Mouse (Mus musculus) embryo, embryonic 10 days (tissue): ENCODE measurements around the gene Etl4.

Experiments
- DNase-seq: peaks from one replicate; pipeline ENCODE4 v3.0.0-alpha.2; 2015; ENCODE audit warnings: low spot score

Gene Etl4

DNA sequence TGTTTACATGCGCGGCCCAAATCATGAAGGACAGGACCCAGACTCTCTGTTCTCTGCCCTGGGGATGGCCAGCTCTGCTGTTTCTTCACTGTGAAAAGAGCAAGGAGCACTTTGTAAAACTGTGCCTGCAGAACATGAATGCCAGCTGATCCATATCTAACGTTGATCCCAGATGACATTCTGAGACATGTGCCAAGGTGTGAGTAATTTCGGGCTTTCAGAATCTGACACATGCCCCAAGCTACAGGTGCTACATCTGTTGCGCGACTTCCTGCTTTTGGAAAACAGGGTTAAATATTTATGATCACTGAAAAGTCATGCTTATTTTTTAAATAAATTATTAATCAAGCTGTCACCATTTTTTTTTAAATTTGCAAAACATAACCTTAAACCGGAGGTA, 801.0 kb downstream of the Etl4 start:
- DNase-seq: no peak

DNA sequence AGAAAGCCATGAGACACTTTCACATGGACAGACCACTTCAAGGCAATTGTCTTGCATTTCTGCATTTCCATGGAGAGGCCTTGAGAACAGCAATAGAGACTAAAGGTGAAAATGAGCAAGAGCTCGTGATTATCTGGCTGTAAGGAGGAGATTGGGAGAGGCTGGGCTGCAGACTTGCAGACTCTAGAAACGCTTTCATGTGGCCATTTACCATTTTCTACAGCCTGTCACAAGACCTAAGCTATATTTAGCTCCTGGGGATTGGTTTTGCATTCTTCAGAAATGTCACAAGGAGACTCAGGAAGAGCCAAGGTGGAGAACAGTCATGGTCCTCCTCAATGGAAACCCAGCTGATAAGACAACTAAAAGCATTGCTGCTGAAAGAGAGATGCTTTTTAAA, 801.4 kb downstream of the Etl4 start:
- DNase-seq: no peak

DNA sequence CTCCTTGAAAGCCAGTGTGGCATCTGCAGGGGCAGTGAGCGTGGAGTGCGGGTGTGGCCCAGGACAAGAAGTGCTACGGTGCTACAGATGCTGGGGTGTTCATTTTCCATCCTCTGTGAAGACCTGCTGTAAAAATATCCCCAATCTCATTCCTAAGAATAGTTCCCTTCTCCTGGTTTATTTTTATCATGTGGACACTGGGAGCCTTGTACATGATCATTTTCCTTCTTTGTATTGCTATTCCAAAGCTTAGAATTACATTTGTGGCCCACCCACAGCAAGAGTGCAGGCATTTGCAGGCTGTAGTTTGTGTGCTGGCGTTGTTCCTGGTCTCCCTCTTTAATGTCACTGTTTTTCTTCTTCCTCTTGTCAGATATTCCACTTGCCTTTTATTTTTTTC, 809.5 kb downstream of the Etl4 start:
- DNase-seq: no peak

DNA sequence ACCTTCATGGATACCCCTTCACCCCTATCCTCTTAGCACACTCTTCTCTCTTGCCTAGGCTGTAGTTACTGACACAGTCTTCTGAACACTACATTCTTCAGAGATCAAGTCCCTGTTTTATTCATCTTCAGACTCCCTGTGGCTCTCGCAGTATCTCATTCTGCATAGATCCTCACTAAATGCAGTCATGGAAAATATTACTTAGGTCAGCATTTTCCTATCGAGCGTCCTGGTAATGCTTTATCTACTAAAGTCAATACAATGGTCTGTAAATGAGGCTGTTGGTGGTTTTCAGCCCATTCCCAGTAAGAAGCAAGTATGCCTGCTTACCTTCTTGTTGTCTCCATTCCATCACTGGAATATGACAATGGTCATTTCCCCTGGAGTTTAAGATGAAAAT, 811.5 kb downstream of the Etl4 start:
- DNase-seq: no peak

DNA sequence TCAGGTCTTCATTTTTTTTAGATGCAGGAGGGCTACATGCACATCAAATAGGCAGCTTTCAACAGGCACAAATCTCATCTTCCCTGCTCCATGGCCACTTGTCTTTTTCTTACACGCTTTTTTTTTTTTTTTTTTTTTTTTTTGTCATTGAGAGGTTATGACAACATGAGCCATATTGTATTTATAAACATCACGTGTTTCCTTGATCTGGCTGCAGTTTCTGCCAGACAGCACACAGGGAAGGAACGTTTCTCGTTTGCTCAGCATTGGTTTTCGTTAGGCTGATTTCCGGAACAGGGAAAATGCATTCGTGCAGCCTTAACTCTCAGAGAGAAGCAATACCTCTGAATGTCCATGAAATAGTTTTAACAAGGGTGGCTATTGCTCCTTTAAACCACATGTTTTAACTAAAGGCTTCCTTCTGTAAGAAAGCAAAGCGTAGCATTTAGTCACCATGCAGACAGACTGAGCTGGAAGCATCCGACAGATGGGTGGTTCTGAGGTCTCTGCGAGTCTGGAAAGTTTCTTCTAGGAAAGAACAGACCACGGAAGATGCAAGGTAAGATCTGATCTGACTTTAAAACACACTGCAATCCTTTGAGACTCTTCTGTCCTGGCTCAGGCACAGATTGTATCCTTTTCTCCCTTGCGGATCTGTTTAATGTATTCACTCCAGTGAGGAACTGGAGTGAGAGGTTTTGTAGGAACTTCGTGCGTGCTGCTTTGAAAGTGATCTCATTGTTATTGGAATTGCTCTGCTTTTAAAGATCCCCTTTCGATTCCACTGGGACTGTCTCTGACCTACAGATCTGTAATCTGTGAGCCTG, 812.8 kb downstream of the Etl4 start:
- peak; percentile 45 for DNase-seq

DNA sequence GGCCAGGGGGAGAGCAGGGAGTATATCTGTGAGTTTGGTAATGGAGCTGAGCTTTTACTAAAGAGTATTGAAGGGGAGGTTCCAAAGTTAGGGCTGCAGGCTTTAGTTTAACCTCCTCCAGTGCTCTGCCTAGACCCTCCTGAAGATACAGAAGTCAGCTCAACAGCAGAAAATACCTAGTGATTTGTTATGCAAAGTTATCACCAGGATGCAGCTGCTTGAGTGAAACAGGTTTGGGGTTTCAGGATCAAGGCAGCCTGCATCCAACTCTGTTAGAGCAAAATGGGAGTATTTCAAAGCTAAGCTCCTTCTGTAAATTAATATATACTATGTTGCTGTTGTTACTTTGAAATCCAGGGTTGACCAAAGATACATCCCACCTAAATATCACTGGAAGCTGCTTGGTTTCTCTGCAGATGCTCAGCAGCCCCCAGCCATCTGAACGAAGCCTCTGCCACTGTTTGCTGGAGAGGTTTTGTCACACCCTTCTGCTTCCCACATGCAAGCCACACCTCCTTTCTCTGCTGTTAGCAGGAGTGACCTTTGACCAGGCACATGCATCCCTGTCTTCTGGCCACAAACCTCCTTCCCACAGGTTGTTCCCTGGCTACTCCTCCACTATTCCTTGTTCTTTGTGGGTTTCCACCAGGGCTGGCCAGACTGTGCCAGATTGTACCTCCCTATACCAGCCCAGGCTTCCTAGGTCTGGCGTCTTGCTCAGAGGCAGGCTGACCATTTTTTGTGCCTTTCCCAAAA, 814.6 kb downstream of the Etl4 start:
- peak; percentile 60 for DNase-seq

DNA sequence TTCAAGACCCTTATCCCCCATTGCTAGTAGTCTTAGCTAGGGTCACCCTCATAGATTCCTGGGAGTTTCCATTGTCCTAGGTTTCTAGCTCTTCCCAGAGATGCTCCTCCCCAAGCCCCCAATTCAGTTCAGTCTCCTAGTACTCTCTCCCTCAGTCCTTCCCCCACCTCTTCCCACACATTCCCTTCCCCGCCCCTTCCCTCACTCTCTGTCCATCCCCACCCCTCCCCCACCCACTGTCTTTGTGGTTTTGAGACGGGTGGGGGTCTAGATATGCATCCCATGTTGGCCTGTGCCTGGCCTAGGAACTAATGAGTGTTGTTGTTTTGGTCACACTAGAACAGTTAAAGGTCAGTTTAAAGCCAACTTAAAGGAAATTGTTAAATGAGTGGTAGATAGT, 817.4 kb downstream of the Etl4 start:
- no peak for DNase-seq

DNA sequence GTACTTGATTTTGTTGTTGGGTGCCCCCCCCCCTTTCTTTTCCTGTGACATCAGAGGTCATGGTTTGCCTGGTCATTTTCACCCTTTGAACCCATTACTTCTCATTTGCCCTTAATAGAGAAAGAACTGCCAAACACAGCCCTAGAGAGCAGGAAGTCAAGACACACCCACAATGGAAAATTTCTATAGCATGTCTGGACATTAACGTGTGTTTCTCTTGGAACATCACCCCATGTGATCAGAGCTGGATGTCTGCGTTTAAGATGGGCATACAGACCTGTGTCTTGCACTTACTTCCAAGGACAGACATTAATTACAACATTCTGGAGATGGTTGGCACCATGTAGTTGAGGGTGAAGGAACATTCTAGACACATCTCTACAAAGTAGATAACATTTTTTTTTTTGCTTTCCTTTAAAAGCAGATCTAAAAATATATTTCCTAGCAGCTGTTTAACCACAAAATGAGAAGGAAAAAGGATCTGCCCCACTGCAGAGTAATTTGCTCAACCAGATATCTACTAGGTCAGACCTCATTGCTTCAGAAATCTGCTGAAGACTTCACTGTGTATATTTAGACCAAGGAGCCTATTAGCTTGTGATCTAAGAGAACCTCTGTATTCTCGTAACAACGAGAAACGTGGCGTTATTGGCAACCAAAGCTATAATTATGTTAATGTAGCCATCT, 818.3 kb downstream of the Etl4 start:
- no peak for DNase-seq

DNA sequence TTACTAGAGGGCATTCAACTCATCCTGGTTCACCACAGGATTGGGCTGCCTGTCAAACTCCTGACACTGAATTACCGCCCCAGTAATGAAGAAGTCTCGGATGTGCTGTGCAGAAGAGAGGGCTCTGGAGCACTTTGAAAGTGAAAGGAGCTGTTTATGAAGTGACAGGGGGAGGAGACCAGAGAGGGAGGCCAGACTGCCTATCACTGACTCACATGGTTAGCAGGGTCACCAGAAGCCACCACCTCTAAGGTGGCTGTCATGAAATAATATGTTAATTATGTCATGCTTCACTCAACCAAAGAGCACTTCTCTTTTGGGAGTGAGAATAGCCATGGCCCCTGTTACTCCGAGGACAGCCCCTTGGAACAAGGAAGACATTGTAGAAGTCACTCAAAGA, 825.9 kb downstream of the Etl4 start:
- peak; percentile 13 for DNase-seq

DNA sequence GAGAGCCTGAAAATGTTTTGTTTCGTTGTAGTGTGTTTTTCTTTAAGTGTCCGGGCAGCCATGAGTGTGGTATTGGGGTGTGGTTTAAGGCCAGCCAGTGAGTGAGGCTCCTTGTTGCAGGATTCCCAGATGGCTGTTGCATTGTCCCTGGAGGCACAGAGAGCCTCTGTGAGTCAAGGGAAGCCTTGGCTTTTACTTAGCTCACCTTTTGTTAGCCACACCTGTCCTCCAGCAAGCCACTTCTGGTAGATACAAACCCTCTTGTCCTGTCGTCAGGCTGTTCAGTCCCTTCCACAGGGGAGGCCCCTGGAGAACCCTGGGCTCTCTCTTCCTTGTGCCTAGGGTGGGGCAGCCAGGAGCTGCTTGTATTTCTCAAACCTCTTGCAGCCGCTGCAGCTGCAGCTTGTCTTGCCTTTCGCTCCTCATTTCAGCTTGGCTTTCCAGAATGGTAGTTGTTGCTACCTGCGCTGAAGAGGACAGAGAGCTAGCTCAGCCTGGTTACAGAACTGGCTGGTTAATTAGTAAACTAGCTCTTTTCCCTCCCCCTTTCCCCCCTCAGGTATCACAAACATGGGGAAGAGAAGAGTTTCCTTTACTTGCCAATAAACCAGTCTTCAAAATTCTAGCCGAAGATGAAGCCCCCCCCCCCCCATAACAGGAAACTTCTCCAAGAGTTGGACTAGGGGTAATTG, 826.9 kb downstream of the Etl4 start:
- no peak for DNase-seq

DNA sequence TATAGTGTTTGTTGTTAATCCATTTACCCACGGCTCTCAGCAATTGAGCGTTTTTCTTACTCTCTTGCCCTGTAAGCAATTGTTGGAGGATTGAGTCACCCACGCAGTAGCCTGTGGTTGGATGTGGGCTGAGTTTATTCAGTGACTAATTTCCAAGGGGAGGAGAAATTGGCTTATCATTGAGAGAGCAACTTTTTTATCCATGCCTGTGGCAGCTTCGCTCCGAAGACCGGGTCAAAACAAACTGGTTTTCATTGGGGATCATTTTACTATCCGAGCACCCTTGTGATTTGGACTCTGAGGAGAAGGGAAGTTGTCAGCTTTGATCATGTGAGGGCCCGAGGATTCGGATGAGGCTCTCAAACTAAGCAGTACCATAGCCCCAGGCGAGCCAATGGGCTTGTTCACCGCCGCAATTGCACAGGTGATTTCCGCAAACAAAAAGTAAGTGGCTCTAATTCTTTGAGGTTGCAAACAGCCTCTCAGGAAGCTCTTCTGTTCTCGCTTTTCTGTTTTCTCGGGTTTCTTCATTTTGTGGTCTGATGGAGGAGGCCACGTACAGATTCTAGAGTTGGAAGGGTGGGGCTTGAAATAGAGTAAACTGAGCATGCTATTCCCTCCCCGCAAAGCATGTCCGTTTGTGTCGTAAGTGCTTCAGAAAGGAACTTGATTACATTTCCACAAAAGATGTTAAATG, 827.7 kb downstream of the Etl4 start:
- DNase-seq: no peak

DNA sequence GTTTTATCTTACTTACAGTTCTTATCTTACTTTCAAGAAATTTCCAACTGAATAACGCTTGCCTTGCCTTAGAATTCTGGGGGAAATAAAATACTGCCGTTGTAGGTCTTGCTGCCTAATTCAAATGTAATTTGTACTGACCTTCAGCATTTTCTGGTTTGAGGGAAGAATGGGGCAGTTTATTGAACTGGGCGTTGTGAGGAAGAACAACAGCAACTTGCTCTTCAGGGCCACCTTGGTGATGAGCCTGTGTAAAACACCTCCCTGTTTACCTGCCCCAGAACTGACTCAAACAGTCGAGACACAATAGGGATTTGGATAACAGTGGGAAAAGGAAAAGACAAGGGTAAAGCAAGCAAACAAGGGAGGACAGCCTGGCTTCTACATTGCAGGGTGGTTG, 828.3 kb downstream of the Etl4 start:
- DNase-seq: no peak

DNA sequence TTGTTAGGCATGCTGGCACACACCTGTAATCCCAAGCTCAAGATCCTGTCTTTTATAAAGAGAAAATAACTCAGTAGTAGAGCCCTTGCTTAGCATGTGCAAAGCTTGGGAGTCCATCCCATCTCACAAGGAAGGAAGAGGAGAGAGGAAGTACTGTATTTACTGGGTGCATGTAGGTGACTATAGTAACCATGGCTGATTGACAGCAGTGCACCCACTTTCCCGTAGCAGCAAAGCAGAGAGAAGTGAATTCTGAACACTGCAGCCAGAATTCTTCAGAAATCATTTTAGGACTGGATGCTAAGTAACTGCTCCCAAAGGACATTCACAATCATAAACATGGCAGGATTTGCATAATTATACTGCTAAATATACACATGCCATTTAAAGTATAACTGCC, 838.1 kb downstream of the Etl4 start:
- no peak for DNase-seq

DNA sequence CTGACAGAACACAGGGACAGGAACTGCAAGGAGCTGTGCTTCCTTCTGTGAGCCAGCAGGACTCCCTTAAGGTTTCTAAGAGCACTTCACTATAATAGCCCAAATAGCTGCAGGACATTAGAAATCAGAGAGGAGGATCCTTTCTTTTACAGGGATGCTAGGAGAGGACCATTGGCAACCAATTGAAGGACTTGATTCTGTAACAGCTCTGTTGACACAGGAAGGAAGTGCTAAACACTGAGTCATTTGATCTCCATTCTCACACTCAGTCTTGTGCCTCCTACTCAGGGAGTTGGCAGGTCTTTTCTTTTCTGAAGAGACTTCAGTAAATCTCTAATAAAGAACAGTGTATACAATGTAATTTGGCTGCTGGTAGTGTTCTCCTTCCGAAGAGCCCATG, 838.9 kb downstream of the Etl4 start:
- no peak for DNase-seq

DNA sequence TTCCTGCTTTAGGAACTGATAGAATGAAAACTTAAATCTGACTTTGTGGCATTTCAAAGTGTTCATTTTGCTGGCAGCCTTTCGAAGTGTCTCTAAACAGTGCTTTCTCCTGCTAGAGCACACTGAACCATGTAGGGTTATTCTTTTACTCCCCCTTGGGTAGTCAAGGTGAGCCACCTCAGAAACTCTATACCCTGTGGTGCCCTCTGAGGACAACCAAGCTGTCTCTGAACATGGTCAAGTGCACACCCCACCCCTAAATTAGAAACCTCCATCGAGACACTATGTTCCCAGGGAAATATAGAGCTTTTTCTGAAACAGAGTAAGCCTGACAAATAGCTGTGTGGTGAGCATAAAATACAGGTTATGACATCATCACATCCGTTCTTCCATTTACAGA, 840.1 kb downstream of the Etl4 start:
- DNase-seq: no peak

DNA sequence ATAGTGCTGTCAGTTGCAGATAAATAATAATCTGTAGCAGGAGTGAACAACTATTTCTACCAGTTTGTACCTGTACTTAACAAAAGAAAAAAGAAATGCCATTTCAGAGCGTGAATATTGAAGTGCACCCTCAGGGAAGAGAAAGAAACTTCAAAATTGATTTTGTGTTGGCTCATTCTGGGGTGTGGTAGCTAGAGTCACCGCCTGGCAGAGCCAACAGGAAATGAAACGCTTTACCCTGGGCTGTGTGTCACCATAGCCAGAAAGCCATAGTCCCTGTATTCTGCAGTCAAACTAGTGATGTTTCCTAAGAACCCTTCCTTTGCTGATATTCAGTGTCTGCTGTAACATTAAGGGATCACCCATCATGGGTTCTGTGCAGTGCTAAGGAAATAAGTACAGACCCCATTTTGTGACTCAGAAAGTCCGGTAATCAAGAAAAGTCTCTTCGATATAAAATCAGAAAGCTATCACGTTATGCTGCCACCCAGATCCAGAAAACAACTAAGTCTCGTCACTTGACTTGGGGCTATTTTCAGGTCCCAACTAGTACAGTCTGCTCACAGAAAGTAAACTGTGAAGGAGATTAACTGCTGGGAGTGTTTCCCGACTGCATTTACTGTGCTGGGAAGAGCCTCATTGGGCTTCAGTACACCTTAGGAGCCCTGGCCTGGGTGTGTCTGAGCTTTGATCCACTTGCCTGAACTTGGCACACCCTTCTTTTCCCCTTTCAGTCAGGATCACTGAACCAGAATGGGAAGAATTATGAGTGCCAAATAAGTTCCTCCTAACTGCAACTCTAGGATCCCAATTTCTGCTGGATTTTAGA, 843.9 kb downstream of the Etl4 start:
- no peak for DNase-seq

DNA sequence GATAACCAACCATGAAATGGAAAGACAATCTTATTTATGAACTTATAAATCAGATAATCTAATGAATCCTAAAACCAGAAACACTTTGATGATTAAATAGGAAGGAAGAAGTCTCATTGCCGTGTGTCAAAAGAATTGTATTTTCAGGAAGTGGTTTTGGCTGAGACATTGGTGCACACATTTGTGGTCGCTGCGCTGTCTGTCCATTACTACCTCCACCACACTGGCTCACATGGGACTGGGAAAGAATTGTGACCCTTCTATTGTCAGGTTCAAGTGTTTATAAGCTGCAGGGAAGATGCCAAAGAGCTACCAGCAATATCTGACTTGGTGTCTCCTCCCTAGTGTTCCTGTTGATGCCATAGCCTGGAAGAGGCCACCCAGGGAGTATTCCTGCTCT, 847.4 kb downstream of the Etl4 start:
- no peak for DNase-seq

DNA sequence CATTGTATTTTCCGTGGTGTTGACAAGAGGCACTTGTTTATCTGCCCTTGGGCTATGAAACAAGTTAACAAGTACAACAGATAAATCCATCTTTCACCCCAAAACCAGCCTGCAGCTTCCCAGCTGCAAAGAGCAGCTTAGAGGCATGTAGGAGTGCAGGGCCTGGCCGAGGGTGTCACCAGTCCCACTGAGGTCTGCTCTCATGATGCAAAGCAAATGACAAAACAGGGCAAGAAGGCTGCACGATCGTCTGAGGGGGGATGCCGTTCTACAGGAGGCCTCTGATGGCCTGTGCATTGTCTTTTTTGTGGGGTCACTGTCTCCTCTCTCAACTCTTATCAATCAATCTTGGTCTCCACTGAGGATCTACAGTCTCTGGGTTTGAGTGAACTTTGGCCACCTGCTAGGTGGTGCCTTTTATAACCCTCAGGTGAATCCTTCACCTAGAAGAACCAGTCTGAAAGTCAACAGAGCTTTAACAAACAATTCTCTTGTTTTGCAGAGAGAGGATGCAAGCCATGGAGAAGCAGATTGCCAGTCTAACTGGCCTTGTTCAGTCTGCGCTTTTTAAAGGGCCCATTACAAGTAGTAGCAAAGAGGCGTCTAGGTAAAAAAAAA, 849.6 kb downstream of the Etl4 start:
- DNase-seq: no peak

DNA sequence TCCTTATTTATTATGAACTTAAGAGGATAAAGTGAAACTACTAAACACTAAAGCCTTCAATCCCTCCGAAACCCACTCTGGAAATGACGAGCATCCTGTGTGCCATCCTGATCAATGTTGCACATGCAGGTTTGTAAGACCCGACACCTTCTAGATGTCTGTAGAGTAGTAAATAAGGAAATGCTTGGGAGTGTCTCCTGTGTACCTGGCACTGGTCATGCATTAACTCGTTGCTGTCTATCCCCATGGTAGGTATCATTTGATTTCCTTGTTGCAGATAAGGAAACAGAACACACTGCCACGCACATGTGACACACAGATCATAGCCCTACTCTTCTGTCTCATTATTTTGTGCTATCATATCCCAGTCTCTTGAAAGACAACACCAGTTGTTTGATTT, 851.7 kb downstream of the Etl4 start:
- DNase-seq: no peak

DNA sequence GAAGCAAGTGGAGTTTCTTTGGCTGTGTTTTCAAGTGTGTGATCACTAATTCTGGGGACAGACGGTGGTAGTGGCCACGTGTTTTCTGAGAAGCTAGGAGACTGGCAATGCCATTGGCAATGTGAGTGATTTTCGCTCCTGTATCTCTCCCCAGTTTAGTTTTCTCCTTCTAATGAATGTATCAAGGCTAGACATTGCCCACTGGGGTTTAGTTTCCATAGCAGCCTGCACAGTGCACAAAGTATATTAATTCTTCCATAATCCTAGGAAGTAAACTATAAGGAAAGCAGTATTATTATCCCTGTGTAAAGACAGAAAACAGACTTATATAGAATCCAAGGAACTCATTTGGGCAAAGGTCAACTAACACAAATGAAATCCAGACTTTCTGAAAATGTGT, 852.2 kb downstream of the Etl4 start:
- DNase-seq: no peak
